Mouse (Mus musculus) sigmoid colon, adult 10 weeks (tissue): ENCODE results near the gene Rmi2. TPM values are rescaled to one million over a fixed set of nuclear protein-coding genes. Genes with fewer than 3 reads are reported as not detected.

Experiments
- polyA plus RNA-seq: library from polyadenylated mRNA; stranded (reverse); fragments of 350-450 nt; fragmentation: Illumina TruSeq; extraction: RNeasy Lipid Tissue Mini Kit (QIAGEN cat#74804); gene quantifications from one replicate; pipeline ENCODE4 v1.2.3, GENCODE M21; 2014; ENCODE audit warnings: low read depth, low replicate concordance

The Rmi2 gene
- 0.50 TPM for polyA plus RNA-seq

DNA sequence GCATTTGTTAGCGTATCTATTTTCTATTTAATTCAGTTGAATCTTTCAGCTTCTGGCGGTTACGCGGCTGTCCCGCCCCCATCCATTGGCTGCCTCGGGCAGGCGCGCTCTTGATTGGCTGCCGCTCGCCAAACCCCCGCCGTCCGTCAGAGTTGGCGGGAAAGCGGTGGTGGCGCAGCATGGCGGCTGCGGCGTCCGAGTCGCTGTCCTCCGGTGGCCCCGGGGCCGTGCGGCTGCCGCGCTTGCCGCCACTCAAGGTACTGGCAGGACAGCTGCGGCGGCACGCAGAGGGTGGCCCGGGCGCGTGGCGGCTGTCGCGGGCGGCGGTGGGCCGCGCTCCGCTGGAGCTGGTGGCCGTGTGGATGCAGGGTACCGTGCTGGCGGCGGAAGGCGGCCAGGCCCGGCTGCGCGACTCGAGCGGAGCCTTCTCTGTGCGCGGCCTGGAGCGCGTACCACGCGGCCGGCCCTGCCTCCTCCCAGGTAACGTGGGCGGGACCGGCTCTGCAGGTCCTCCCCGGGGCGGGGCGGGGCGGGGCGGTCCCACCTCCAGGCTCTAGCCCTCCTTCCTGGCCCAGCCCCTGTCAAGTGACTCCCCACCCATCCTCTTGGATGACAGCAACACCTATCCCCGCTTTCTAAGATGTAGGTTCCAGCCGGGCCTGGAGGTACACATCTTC is at the start of gene Rmi2:
Gene Rmi2, plus strand, starts transcription at position 149 of the 677 bp plus-strand sequence.

DNA sequence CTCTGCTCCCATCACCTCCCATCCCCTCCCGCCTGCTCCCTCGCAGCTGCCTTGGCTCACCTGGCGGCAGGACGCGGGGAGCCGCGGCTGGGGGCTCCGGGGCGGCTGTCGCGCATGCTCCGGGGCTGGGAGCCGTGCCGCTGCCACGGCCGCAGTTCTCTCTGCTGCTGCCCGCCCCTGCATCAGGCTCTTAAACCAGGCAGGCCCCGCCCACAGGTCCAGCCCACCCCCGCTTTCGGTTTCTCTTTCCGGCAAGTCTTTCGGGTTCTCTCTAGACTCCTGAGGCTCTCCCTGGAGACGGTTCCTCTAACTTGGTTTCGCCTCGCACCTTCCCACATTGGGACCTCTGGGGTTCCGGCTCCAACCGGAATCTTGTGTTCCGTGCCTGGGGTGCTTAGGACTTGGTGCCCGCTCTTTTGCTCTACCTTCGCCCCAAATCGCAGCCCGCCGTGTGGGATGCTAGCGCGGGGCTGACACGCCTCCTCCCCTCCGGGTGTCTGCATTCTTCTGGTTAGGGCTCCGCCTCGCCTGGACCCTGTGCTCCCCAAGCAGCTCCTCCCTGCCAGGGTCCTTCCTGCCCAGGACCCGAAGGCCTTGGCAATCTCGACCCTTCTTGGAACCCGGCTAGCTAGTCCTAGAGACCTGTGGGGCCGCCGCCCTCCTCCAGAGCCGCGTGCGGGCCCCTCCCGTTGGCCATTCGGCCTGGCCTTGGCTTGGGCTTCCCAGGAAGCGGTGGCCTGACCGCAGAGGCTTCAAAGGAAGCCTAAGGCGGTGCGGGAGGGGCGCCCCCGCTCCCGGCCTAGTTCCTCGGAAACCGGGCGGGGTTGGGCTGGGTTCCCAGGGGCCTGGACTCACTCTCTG is 49.3 kb upstream of the Rmi2 start, which contains the start of gene Socs1:
Gene Socs1, minus strand, starts transcription at position 166 of the 861 bp plus-strand sequence.

DNA sequence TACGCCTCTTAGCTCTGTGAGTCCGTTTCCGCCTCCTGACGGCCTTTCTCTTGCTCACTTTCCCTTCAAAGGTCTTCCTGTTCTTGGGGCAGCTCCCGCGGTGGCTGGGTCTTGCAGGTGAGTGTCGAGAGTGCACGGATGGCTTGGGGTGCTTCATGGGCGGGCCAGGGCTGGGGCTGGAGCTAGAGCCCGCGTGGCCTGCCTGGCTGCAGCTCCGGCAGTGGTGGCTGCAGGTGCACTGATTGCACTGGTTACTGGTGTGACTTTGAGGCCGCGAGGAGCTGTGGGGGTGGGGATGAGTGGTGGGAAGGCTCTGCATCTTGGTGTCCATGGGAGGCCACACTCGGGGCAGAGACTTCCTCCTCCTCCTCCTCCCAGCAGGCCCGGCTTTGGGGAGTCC is 46.6 kb upstream of the Rmi2 start, which contains the start of gene Tnp2:
Gene Tnp2, minus strand, starts transcription at position 390 of the 400 bp plus-strand sequence.

DNA sequence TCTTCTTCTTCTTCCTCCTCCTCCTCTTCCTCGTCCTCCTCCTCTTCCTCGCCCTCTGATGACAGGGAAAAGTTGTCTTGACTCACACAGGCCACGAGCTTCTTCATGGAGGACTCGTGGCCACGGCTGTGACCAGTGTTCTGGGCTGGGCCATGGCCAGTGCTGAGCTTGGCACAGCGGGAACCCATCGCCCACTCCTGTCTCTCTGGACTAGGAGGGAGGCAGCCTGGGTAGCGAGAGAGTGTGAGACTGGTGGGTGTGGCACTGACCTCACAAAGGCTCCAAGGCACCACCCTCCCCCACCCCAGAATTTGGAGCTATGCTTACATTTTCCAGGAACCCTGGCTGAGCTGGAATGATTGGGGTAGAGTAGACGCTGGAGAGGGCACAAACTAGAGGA is 44.2 kb upstream of the Rmi2 start, which contains the start of gene Prm3:
Gene Prm3, minus strand, starts transcription at position 213 of the 400 bp plus-strand sequence.

DNA sequence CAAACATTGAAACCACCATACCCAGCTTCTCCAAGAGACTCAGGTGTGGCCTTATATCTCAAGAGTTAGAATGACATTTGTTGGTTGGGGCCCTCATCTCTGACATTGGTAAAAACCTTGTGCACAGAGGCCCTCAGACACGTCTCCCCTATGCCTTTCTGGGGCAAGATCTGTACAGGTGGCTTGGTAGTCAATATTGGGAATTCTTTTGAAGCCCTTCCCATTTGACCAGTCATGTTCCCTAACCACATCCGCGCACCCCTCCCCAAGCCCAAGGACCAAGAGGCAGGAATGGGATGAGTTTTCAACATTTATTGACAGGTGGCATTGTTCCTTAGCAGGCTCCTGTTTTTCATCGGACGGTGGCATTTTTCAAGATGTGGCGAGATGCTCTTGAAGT is 38.8 kb upstream of the Rmi2 start, which contains the start of gene Prm2:
Gene Prm2, minus strand, starts transcription at position 101 of the 400 bp plus-strand sequence.

DNA sequence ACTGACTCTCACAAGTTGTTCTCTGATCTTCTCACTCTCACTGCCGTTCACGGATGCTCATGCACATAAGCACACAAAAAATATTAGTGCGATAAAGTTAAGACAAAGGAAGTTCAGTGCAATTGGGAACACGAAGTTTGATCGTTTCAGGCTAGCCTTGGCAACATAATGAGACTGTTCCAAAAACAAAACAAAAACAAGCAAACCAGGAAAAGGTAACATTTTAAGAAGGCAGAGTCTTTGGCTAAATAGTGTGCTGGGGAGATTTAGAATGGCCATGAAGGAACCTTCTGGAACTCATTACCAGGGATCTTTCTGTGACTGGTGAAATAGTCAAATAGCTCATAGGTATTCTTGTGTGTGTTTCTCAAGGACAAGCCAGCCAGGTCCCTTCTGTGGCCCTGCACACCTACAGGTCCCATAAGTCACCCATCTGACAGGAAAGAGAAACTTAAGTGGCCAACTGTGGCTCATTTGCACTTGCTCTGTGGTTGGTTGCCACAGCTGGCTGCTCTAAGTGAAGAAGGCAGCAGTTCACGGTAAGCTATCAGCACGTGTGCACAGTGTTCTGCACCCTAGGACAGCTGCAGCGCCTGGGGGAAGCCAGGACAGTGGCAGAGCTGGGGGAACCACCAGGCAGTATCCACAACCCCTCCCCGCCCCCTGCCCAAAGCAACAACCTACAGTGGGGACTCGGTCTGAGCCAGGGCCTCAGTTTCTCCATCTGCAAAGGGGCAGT is 28.9 kb upstream of the Rmi2 start, which contains the start of gene Prm1:
Gene Prm1, minus strand, starts transcription at position 51 of the 739 bp plus-strand sequence.

DNA sequence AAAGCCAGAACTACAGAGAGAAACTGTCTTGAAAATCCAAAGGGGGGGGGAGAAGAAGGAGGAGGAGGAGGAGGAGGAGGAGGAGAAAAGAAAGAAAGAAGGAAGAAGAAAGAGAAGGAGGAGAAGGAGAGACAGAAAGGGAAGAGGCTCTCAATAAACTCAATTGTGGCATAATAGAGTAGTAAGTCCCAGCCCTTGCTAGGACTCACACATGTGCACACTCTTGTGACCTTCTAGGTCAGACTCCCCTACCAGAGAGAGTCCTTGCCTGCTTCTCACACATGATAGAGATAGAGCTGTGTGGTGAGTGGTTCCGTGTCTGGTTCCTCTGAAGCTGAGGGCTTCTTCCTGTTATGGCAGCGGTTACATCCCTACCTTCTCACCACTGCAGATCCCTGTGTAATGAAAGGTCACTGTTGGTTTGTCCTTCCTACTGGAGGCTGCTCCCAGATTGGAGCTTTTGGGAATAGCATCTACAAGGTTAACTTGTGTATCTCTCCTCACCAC is 21.9 kb upstream of the Rmi2 start, which contains the start of gene Gm11172:
Gene Gm11172, plus strand, starts transcription at position 51 of the 507 bp plus-strand sequence.

Other genes with a start within 250 kb of the Rmi2 start
- 0.38 TPM for gene Socs1, start 49.5 kb upstream of the Rmi2 start, polyA plus RNA-seq
- gene Tnp2, start 46.4 kb upstream of the Rmi2 start, polyA plus RNA-seq: not detected
- gene Prm3, start 44.1 kb upstream of the Rmi2 start, polyA plus RNA-seq: not detected
- not detected for gene Prm2, start 38.9 kb upstream of the Rmi2 start, polyA plus RNA-seq
- gene Prm1, start 29.2 kb upstream of the Rmi2 start, polyA plus RNA-seq: not detected
- not detected for gene Gm11172, start 22.1 kb upstream of the Rmi2 start, polyA plus RNA-seq
- 7.1 TPM for gene Snn, start 225.9 kb downstream of the Rmi2 start, polyA plus RNA-seq
- 104 TPM for gene Litaf, start 231.1 kb downstream of the Rmi2 start, polyA plus RNA-seq